Mouse (Mus musculus) heart, embryonic 14.5 days (tissue): Measurements from ENCODE around the gene Nkx2-1. TPM values are rescaled to one million over a fixed set of nuclear protein-coding genes. Genes with fewer than 3 reads are reported as not detected.

ENCODE experiments used
- ATAC-seq: fragments of 200-750 bp; cut with Nextera tagmentation; 2 replicates; pipeline ENCODE4 v1.8.0; 2017; ENCODE audit warnings: low read depth, moderate TSS enrichment; ENCODE audit not compliant: insufficient number of reproducible peaks, insufficient read depth, low FRiP score
- H3K27ac ChIP-seq, 2 experiments: fragments of 200-500 bp in 1 of 2; fragments of 300-500 bp in 1 of 2; sonication (generic) in 1 of 2; replicated peaks in 1 of 2; 2 replicates each; pipeline ENCODE4 v1.5.1; 2012 to 2014; ENCODE audit warnings: low read depth in 2 of 2, low read length in 2 of 2, control low read depth in 1 of 2, mild to moderate bottlenecking in 1 of 2, mixed read lengths in 1 of 2; ENCODE audit not compliant: control insufficient read depth in 1 of 2, insufficient read depth in 1 of 2
- H3K27me3 ChIP-seq: fragments of 300-500 bp; sonication (generic); 2 replicates; pipeline ENCODE4 v1.6.1; 2014; ENCODE audit warnings: mild to moderate bottlenecking, low read length, control low read depth; ENCODE audit not compliant: control insufficient read depth, insufficient read depth
- H3K36me3 ChIP-seq: fragments of 300-500 bp; sonication (generic); 2 replicates; pipeline ENCODE4 v1.6.1; 2014; ENCODE audit warnings: mild to moderate bottlenecking, control low read depth, low read length, mixed read lengths; ENCODE audit not compliant: control insufficient read depth, insufficient read depth
- H3K4me1 ChIP-seq, 2 experiments: fragments of 200-500 bp in 1 of 2; fragments of 300-500 bp in 1 of 2; sonication (generic) in 1 of 2; 2 replicates each; pipeline ENCODE4 v1.6.1; 2012 to 2014; ENCODE audit warnings: low read length in 2 of 2, control low read depth in 1 of 2, mixed read lengths in 1 of 2; ENCODE audit not compliant: control insufficient read depth in 2 of 2, insufficient read depth in 2 of 2
- H3K4me2 ChIP-seq: fragments of 300-500 bp; sonication (generic); 2 replicates; pipeline ENCODE4 v1.6.1; 2014; ENCODE audit warnings: mild to moderate bottlenecking, low read length
- H3K4me3 ChIP-seq, 2 experiments: fragments of 200-500 bp in 1 of 2; fragments of 300-500 bp in 1 of 2; sonication (generic) in 1 of 2; 2 replicates each; pipeline ENCODE4 v1.5.1; 2012 to 2014; ENCODE audit warnings: low read length in 2 of 2, mild to moderate bottlenecking in 2 of 2, control low read depth in 1 of 2, low read depth in 1 of 2, moderate library complexity in 1 of 2; ENCODE audit not compliant: control insufficient read depth in 1 of 2, insufficient read depth in 1 of 2
- H3K9ac ChIP-seq: fragments of 300-500 bp; sonication (generic); 2 replicates; pipeline ENCODE4 v1.6.1; 2014; ENCODE audit warnings: mild to moderate bottlenecking, low read length
- H3K9me3 ChIP-seq: fragments of 300-500 bp; sonication (generic); 2 replicates; pipeline ENCODE4 v1.6.1; 2016; ENCODE audit warnings: low read length, control low read depth; ENCODE audit not compliant: control insufficient read depth
- WGBS: fragments of 180-500 bp; shearing (Covaris S2); extraction: QIAGEN DNeasy Blood & Tissue Kit; methylation state at CpG from one replicate; pipeline ENCODE4 v1.1.7; 2014; 5-methylcytosine and 5-hydroxymethylcytosine counted together
- polyA plus RNA-seq: library from polyadenylated mRNA; unstranded; fragments of >200 nt; fragmentation: Nextera tagmentation; extraction: Ambion mirVana; gene quantifications from 2 replicates; pipeline ENCODE4 v1.2.1, GENCODE M21; 2014

The Nkx2-1 gene
- polyA plus RNA-seq, 1 experiment from 2014 or later: 0.08 TPM

GRCm38 (mm10) chr12:56521106-56521840, 15.4 kb downstream of the Nkx2-1 start:
- 2% methylated on average over 33 of the region's 33 CpGs for WGBS
- H3K4me3 ChIP-seq: peak overlapping the region in 1 of 2 experiments; percentile 10; a peak in 1 of 4 replicates
- H3K9ac ChIP-seq: no peak overlapping the region
- no peak for ATAC-seq
- H3K4me2 ChIP-seq: peak overlapping the region; percentile 40
- H3K4me1 ChIP-seq: peaks cover 0 to 2% of the 10 kb centered on the region in 2 experiments; a peak in 1 of 4 replicates
- H3K27ac ChIP-seq: no peak overlapping the region
- no peaks in the 10 kb centered on the region for H3K36me3 ChIP-seq
- H3K9me3 ChIP-seq: no peaks in the 10 kb centered on the region
- H3K27me3 ChIP-seq: peaks cover 91% of the 10 kb centered on the region

- no peaks in the 10 kb centered on the region for H3K36me3 ChIP-seq
- WGBS: 2% methylated on average over 22 of the region's 22 CpGs
- peaks cover 0 to 2% of the 10 kb centered on the region in 2 experiments; a peak in 1 of 4 replicates for H3K4me1 ChIP-seq
- H3K9me3 ChIP-seq: no peaks in the 10 kb centered on the region
- peaks cover 83% of the 10 kb centered on the region for H3K27me3 ChIP-seq
- ATAC-seq: no peak
- no peak overlapping the region for H3K9ac ChIP-seq
- H3K4me3 ChIP-seq: peak overlapping the region in 1 of 2 experiments; percentile 10; a peak in 1 of 4 replicates
- H3K4me2 ChIP-seq: peak overlapping the region; percentile 40
- no peak overlapping the region for H3K27ac ChIP-seq
These were observed 16.2 kb downstream of the Nkx2-1 start for GRCm38 (mm10) chr12:56520396-56521105.

- Histone ChIP-seq H3K27me3 (peaks cover 78% of the 10 kb centered on the region), H3K4me3 (peak overlapping the region in 1 of 2 experiments; percentile 16; a peak in 2 of 4 replicates), H3K9ac (no peak overlapping the region), H3K4me1 (peaks cover 0 to 2% of the 10 kb centered on the region in 2 experiments; a peak in 1 of 4 replicates), H3K4me2 (peak overlapping the region; percentile 31), H3K36me3 (no peaks in the 10 kb centered on the region), H3K27ac (no peak overlapping the region), H3K9me3 (no peaks in the 10 kb centered on the region)
- no peak for ATAC-seq
- under 1% methylated on average over 30 of the region's 30 CpGs for WGBS
These were observed 16.9 kb downstream of the Nkx2-1 start for GRCm38 (mm10) chr12:56519738-56520191.

GRCm38 (mm10) chr12:56519071-56519737, 17.5 kb downstream of the Nkx2-1 start:
- H3K27ac ChIP-seq: no peak overlapping the region

GRCm38 (mm10) chr12:56518221-56518620, 18.5 kb downstream of the Nkx2-1 start:
- Histone ChIP-seq H3K4me1 (peaks cover 0 to 2% of the 10 kb centered on the region in 2 experiments; a peak in 1 of 4 replicates), H3K4me3 (no peak overlapping the region), H3K27ac (no peak overlapping the region), H3K4me2 (no peak overlapping the region), H3K9me3 (no peaks in the 10 kb centered on the region), H3K36me3 (no peaks in the 10 kb centered on the region), H3K9ac (no peak overlapping the region), H3K27me3 (peaks cover 63% of the 10 kb centered on the region)
- ATAC-seq: no peak
- 45% methylated on average over 5 of the region's 5 CpGs for WGBS

More at GRCm38 (mm10) chr12:56519071-56519737, 17.5 kb downstream of the Nkx2-1 start:
- H3K27me3 ChIP-seq: peaks cover 73% of the 10 kb centered on the region
- H3K36me3 ChIP-seq: no peaks in the 10 kb centered on the region
- H3K9me3 ChIP-seq: no peaks in the 10 kb centered on the region
- peak overlapping the region in 1 of 2 experiments; percentile 16; a peak in 1 of 4 replicates for H3K4me3 ChIP-seq
- H3K9ac ChIP-seq: no peak overlapping the region
- no peak overlapping the region for H3K4me2 ChIP-seq
- no peak for ATAC-seq
- 27% methylated on average over 13 of the region's 13 CpGs for WGBS
- H3K4me1 ChIP-seq: peaks cover 0 to 2% of the 10 kb centered on the region in 2 experiments; a peak in 1 of 4 replicates

- no peak overlapping the region for H3K27ac ChIP-seq
- H3K4me1 ChIP-seq: peaks cover 0 to under 1% of the 10 kb centered on the region in 2 experiments; a peak in 1 of 4 replicates
- H3K4me3 ChIP-seq: no peak overlapping the region
- no peak overlapping the region for H3K9ac ChIP-seq
- no peaks in the 10 kb centered on the region for H3K9me3 ChIP-seq
- peaks cover 36% of the 10 kb centered on the region for H3K27me3 ChIP-seq
- H3K36me3 ChIP-seq: no peaks in the 10 kb centered on the region
- no peak overlapping the region for H3K4me2 ChIP-seq
- no peak for ATAC-seq
- WGBS: 84% methylated on average over 5 of the region's 5 CpGs
These were observed 21.9 kb downstream of the Nkx2-1 start for GRCm38 (mm10) chr12:56514831-56515230.

- no peaks in the 10 kb centered on the region for H3K4me1 ChIP-seq
- no peak overlapping the region for H3K27ac ChIP-seq
- peaks cover 13% of the 10 kb centered on the region for H3K27me3 ChIP-seq
- no peak for ATAC-seq
- no peak overlapping the region for H3K9ac ChIP-seq
- H3K9me3 ChIP-seq: no peaks in the 10 kb centered on the region
- 45% methylated on average over 8 of the region's 8 CpGs for WGBS
- no peaks in the 10 kb centered on the region for H3K36me3 ChIP-seq
- no peak overlapping the region for H3K4me3 ChIP-seq
- no peak overlapping the region for H3K4me2 ChIP-seq
These were observed 28.3 kb downstream of the Nkx2-1 start for GRCm38 (mm10) chr12:56508413-56508812.
